Mouse (Mus musculus): ENCODE results near the gene Pnp.
"Not testable (repeated sequence)": the region's sequence is repeated elsewhere in the genome, so short reads cannot be mapped to it uniquely, and the experiment has no call there.

DNA sequence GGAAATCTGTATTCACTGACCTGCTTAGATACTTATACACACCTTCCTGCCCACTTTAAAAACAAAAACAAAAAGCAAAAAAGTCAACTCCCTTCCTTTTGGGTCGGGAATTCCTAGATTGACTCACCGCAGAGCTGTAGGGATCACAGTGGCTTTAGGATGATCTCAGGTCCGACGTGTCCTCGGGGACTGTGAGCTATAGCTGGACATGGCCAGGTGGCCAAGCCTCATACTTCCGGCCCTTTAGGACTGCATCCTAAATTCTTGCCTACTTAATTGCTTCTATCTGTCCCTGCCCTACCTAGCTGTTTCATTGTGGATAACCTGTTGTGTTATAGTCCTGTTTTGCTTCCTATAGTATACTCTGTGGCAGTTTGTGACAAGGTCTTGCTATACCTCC, 14.2 kb downstream of the Pnp start:
- not testable (repeated sequence) for TF ChIP-seq CTCF (IDR thresholded peaks at IDR 0.05; ENCODE audit: extremely low read depth, insufficient read length, insufficient replicate concordance, low read depth, low read length); POLR2A (IDR thresholded peaks at IDR 0.05; ENCODE audit: low read depth, low read length)
